Mouse (Mus musculus) gonadal fat pad, adult 2 months (tissue): ENCODE measurements around the gene Klhl32. TPM values are rescaled to one million over a fixed set of nuclear protein-coding genes. Genes with fewer than 3 reads are reported as not detected.
"Not testable (repeated sequence)": the region's sequence is repeated elsewhere in the genome, so short reads cannot be mapped to it uniquely, and the experiment has no call there.

Experiments
- DNase-seq: peaks from one replicate; pipeline ENCODE4 v3.0.0-alpha.2; 2012; ENCODE audit warnings: low read depth
- polyA plus RNA-seq: library from polyadenylated mRNA; depleted of rRNA; stranded (reverse); fragments of >200 nt; gene quantifications from 2 replicates; pipeline ENCODE4 v1.2.3, GENCODE M21; 2012; rRNA removed

Klhl32 gene
- 1.0 and 1.2 TPM in 2 replicates for polyA plus RNA-seq

DNA sequence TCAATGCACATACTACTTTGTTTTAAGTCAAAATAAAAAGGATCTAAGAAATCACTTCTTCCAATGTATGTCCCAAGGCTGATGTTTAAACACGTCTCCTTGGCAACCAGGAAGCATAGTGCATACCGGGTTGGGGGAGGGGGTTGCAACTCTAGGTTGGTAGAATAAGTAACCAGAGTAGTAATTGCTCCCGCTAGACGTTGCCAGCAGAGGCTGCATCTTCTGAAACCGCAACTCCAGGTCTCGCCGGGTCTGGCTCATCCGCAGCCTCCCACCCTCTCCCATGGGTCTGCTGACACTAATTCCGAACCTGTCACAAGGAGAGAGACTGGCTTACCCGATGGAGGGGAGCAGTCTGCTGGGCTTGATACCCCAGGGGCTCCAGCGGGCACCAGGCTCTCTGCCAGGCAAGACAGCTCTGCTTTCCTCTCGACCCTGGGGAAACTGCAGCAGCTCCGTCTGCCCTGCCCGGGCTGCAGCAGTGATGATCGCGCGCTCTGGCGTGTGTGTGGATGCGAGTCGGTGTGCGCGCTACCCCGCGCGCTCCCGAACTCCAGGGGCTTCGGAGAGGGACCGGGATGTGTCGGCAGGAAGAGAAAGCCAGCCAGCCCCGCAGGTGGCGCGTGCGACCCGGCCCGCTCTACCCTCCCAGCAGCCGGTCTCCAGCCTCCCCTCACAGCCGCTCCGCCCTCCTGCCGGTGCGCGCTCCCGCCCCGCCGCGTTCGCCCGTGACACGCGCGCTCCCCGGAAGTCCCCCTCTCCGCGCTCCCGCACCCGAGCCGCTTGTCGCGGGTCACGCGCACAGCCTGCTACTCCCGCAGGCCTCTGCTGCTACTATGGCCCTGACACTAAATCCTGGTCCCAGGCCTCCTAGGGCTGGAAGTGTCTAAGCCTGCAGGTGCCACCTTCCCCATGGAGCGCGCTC, at the start of gene Klhl32:
Gene Klhl32 (minus strand): TSS at position 724 of the 925 bp plus-strand sequence.
- no peak for DNase-seq

DNA sequence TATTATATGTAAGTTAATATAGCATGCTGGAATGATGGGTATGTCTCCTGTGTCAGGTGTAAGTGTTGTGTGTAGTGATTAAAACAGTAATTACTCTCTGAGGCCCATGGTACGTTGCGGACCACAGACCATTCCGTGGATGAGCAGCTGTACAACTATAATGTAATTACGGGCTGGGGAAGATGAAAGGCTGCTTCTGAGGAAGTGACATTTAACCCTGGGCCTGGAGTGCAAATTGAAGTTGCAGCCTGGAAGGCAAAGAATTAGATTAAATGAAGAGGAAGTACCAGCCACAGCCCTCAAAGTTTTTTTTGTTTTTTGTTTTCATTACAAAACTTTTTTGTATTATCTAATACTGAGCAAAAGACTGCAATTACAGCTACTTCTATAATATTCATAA, 48.2 kb upstream of the Klhl32 start:
- no peak for DNase-seq

DNA sequence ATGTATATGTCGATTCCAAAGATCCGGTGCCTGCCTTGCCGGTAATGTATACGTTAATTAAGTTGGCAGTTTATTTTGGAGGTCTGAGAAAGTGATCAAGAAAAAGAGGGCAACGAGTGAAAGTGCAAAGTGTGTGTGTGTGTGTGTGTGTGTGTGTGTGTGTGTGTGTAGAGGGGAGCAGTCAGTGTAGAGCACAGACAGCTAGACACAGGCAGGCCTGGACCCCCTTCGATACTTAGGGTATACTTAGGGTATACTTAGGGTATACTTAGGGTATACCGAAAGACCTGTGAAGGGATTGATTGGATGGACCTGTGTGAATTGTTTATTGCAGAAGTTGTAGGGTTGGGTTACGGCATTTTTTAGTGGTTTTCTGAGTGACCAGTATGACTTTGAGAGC, 47.7 kb upstream of the Klhl32 start:
- no peak for DNase-seq

DNA sequence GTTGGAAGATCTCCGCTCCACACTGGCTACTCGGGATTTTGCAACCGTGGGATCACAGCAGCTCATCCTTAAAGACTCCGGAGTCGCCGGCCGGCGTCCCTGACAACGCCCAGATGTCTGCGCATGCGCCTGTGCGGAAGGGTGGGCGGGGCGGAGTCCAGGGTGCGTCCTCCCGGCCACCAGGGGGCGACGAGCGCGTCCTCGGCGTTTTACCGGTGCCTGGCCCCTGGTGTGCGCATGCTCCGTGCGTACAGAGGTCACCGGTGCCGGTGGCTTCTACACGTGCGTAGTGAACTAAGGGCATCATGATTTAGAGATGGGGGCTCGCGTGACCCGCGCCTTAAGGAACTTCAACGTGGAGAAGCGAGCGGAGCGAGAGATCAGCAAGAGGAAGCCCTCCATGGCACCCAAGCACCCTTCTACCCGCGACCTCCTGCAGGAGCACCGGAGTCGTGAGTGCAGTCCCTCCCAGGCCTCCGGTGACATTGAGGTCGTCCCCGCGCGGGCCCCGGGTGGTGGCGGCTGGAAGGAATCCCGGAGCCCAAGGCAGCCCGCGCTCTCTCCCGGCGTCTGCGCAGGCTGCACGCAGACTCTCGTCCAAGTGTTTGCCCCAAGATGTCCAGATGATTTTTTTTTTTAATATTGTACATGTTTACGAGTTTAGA, 47.1 kb upstream of the Klhl32 start, which contains the start of gene Ndufaf4:
Gene Ndufaf4 (plus strand): TSS at position 233 of the 665 bp plus-strand sequence.
- DNase-seq, result peak; percentile 47

DNA sequence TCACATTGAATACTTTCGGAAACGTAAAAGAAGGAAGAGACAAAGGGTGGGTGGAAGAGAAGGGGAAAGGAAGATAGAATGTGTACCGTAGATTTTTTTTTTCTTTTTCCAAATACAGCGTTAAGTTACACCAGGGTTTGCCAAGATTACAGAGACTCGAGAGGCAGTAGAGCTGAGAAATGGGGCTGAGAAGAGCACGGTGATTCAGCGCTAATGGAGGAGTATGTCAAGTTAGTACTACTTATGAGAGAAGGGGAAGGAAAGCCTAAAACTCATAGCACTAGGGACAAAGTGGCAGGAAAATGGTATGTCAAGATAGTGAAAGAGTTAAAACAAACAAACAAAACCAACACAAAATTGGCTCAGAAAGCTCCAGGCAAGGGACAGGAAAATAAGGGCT, 46.4 kb upstream of the Klhl32 start:
- DNase-seq, result no peak

DNA sequence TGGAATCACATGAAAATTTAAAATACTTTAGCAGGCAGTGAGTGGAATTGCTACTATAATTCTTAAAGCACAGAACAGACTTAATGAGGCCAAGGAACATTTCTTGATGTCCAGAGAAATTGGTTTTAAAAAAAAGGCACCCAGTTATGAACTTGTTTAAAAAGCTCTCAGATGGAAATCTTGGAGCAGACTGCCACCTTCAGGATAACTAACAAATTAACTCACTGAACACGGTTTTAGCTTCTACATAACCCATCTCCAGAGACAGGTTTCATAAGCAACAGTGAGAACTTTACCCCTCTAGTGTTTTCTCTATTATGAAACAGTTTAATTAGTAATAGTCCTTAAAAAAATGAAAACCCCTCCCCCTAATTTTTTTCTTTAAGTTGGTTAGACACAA, 45.9 kb upstream of the Klhl32 start:
- no peak for DNase-seq

DNA sequence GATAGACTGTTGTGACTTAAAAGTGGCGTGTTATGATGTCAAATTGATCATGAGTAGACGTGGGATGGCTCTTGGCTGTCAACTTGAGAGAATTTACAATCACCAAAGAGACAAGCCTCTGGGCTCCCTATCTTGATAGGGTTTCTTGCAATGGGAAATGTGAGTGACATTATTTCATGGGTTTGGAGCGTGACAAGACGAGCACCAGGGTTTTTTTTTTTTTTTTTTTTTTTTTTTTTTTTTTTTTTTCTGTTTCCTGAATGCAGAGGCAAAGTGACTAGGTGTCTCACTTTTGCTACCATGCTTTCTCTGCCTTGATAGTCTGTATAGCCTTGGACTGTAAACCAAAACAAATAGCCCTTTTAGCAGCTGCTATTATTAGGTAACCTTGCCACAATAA, 43.7 kb upstream of the Klhl32 start:
- DNase-seq, result no peak

DNA sequence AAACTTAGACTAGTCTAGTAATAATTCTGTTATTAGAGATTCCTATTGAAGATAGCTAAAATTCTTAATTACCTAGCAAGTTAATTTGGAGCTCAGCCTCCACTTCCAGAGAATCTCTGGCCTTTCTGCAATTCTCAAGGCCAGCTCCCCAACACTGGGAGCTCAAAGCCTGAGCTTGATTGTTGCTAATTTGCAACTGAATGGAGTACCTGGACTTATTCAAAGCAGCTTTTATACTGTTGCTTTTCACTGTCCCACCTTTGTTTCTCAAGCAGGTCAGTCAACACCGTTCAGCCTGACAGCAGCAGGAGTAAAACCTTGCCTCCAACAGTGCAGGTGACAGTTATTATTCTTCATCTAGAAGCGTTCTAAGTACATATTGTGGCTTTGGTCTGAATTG, 41.4 kb upstream of the Klhl32 start:
- DNase-seq, result not testable (repeated sequence)

DNA sequence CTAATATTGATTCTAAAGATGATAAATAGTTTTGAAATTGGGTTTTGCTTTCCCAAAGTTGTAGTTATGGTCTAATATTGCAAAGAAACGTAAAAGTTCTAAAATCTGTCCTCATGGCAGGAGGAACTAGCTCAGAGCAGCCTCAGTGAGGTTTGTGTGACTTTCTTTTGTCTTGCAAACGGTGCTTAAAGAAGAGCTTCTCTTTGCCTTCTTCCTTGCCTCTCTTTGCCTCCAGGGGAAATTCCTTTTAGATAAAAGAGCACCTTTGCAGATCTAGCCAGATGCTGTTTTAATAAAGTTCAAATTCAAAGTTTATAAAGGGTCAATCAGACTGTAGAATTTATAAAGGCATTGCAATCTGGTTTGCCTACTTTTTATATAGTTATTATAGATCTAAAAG, 38.5 kb upstream of the Klhl32 start:
- DNase-seq, result not testable (repeated sequence)

DNA sequence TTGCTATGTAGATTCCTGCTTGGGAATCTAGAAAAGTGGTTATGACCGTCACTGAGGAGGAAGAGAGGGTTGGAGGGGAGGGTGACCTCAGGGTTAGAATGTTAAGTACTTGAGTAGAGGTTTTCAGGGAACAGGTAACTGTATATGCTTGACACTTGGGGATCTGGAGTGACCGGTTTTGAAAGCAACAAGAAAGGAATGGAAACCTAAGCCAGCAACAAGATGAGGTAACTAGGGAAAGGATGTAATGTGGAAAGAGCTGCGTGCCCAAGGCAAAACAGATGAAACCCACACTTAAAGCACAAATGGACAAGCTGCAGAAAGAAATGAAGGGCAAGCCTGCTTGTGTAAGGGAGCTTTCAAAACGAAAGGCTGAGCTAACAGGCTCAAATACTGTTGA, 18.3 kb upstream of the Klhl32 start:
- DNase-seq, result peak; percentile 86

DNA sequence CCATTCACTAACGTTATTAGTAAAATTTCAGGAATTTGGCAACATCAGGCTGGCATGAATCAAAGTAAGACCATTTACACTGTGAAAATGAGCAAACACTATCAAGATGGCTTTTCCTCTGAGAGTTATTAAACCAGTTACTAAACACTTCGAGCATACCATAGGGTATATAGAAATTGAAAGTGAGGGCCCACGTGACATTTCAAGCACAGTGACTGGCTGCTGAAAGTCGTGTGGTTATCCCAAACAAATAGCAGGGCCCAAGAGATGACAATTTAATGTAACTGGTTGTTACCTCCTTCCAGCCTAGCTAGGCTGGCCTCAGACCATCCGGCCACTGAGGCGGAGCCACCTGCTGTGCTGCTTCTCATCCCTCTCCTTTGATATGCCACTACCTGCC, 14.8 kb upstream of the Klhl32 start:
- DNase-seq, result no peak

DNA sequence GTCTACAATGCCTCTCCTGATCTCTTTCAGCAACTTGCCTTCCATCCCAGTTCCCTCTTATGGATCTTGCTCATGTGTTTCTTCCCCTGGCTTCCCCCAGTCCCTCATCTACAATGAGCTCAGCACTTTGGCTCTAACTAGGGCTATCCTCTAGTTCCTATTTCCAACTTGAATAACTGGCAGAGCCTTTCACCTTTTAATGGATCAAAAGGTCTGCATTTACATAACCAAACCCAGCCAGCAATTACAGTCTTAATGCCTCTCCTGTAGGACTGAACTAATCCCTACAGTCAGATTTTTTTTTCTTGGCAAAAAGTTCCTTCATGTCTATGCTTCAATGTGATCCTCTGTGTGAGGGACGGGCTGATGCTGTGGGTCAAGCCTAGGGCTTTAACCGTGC, 3.5 kb downstream of the Klhl32 start:
- DNase-seq, result no peak

DNA sequence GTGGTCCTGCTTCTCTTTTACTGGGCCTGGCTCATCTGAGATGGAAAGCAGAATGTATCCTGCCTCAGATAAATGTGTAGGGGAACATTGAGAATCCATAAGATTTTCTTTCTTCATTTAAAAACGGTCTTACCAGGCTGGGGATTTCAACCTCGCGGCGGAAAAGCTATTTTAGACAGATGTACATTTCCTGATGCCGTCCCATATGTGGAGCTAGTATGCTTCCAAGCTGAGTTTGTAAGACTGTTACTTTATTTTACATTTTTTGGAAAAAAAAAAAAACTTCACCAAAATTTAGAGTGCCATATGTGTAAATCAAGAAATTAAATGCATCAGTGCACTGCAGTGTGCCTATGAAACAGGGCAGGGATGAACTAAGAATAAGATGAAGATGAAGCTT, 5.4 kb downstream of the Klhl32 start:
- DNase-seq, result no peak

DNA sequence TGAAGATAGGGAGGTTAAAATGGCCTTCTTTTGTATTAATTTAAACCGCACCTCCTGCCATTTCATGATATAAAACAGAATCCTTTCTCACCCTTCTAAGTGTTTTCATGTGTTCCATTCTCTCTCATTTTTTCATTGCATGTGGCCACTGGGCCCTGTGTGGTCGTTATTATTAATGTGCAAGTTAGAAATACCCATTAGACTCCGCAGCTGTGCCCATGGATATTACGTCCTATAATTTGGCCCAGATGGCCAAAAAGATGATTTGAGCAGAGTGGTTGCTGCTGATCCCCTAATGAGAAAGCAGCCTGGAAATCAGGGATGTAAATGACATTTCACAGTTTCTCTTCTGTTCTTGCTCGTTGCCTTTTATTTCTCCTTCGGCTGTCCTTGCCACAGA, 12.4 kb downstream of the Klhl32 start:
- no peak for DNase-seq

DNA sequence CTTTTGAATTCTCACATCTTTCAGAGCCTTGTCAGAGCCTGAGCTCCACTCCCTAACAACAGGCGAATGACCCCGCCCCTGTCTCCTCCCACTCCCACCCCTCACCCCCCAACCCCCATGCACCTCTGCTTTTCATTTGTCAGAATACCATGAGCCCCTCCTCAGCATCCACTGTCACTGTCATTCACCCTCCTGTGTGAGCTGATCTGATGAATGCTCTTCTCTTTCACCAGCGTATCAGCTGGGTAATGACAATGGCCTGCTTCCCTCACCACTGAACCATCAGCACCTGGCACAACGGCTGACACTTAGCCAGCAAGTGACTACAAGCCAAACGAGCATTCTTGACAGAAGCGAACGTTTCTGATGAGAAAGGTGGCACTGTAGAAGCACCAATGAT, 15.4 kb downstream of the Klhl32 start:
- no peak for DNase-seq

DNA sequence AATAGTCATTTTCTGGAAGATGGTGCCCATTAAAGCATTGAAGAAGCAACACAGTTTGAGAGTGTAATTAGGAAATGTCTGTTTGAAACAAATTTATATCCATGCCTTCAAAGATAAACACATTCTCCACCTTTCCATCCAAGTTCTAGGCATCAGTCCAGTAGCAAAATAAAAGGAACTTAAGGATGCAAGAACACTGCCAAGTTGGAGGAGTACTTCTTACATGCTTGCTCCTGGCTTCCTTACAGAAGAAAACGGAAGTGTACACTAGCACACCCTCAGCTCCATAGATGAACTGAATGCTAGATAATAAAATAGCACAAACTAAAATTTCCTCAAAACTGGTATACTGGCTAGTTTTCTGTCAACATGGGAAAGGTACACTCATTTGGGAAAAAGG, 42.6 kb downstream of the Klhl32 start:
- no peak for DNase-seq

DNA sequence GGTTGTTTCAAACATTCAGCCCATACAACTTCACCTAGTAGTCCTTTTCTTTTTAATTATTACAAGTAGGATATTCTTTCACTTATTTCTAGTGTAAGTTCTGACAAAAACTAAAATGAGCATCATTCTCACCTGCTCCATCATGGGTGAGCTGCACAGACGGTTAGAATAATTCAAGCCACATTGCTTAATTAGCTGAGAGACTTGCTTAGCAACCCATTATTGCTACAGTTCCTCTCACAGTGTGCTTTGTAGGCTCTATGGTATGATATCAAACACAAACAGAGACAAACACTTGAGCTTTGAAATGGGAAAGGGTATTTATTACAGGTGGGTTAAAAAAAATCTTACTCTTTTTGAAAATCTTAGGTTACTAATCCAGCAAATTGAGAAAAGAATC, 49.0 kb downstream of the Klhl32 start:
- no peak for DNase-seq

DNA sequence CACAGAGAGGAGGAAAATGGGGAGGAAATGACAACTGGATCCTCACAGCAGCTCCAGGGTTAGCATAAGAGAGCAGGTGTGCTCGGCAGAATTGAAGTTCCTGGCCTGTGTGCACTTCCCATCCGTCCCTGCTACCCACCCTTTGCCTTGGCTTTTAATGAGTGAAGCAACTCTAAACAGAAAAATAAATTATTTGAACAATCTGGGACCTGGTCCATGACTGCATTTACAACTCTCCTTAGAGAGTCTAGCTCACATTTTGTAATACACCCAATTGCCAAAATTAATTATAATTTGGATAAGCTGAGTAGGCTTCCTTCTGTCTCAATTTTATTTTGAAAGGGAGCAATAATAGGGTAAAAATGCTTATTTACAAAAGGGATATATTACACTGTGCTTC, 49.6 kb downstream of the Klhl32 start:
- DNase-seq, result no peak

DNA sequence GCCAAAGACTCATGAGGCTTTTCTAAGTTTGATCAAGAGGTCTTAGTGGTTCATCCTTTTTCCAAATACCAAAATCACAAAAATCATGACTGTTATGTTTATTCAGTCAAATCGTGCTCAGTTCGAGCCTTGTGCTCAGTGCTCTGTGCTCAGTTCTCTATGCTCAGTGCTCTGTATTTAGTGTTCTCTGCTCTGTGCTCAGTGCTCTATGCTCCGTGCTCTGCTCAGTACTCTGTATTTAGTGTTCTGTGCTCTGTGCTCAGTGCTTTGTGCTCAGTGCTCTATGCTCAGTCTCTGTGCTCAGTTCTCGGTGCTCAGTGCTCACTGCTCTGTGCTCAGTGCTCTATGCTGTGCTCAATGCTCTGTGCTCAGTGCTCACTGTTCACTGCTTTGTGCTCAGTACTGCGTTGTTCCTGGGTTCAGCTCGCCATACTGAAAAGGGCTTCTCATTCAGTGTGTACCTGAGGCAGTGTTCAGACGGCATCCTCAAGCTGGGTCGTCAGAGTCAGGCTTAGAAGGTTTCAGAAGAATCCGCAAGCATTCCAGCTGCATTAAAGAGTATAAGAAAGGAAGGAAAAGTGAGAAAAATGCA, 50.5 kb downstream of the Klhl32 start:
- DNase-seq, result no peak

DNA sequence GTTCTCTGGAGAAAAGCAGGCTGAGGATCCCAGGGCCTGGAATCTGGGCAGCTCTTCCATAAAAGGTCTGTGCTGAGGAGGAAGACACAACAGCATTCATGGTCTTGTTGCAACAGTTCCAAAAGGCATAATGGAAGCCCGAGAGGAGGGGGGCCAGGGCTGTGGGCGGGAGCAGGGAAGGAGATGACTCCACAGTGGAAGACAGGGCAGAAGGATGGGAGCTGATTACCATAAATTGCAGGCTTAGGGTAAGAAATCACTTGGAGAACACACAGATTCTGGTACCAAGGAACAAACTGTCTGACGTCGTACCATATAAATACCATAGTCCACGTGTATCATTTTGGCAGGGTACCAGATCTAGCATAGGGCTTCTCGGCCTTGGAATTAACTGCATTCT, 51.9 kb downstream of the Klhl32 start:
- DNase-seq, result no peak

DNA sequence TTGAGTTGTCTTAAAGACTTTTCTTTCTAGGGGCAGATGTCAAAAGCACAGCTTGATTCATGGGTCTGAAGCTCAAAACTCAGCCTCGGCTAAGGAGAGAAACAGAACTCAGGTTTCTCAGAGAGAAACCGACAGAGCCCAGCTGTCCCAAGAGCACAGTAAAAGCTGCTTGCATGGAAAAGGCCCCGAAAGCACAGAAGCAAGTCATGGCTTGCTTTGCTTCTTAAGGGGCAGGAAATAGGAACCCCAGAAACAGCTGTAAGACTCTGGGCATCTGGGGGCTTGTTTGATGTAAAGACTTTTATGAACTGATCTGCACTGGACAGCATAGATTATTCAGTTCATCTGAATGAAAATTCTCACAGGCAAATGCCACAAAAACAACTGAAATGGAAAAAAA, 53.1 kb downstream of the Klhl32 start:
- DNase-seq, result no peak

DNA sequence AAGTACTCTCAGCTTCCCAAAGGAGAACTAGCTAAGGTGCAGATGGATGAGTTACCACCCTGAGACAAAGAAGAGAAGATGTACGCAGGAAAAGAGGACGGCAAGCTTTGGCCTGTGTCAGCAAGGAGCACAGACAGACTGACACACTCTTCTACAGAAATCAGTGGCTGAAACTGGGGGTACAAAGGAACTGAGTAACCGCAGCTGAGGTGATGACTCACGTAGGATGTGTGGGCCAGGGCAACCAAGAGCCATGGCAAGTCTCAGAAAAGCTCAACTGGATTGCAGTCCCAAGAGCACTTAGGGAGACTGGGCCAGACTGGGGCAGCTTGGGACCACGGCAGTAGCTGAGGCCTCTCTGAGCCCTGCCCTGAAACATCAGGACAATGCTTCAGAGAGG, 53.6 kb downstream of the Klhl32 start:
- DNase-seq, result no peak

DNA sequence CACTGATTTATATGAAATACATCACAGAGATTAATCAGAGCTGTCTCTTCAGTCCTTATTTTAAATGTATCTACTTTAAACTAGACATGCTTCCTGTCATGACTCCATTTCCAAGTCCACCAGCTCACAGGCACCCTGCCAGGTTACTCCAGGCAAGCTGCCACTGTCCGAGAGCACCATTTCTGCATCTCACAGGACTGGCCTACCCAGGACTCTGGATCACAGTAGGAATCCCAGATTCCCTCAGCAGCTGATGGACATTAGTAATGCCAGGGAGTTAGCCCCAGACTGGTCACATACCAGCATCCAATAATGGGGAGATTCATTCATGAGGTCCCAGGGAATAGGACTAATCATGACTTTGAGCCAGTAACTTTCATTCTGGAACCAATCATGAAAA, 54.7 kb downstream of the Klhl32 start:
- DNase-seq, result no peak
